ENCODE assay signal across 8 mouse cellular contexts in genomic region chr12:51865790-51866179, GRCm38 (mm10). TPM values are rescaled to one million over a fixed set of nuclear protein-coding genes. Genes with fewer than 3 reads are reported as not detected.
DNase-seq lines count a peak whose midpoint lies in the region; ATAC-seq and TF ChIP-seq lines count a peak whose summit lies in the region.

No protein-coding gene starts in this region.

- peak; percentile 28 for DNase-seq in kidney, adult 18-20 months
- DNase-seq in kidney, postnatal 4 days = no peak
- peak; percentile 63 for DNase-seq in NIH3T3 (ENCODE audit: low read depth)
- DNase-seq in lung, postnatal 36 days = peak; percentile 82
- no peak for DNase-seq in frontal cortex, postnatal 25 days (ENCODE audit: low spot score in 2 of 2)

- H3K27me3 ChIP-seq in forebrain, embryonic 13.5 days = no peaks in the 10 kb centered on the region
- H3K27me3 ChIP-seq in small intestine, adult 2 months (ENCODE audit: control insufficient read depth, insufficient read depth, low read length) = no peaks in the 10 kb centered on the region

- peaks cover 21% of the 10 kb centered on the region for H3K4me1 ChIP-seq in forebrain, embryonic 13.5 days
- H3K4me1 ChIP-seq in small intestine, adult 2 months (ENCODE audit: control insufficient read depth, insufficient read depth, insufficient read length, low read length) = peaks cover 20% of the 10 kb centered on the region; the same call in 1 of the 2 replicates

- peak; percentile 91 for ATAC-seq in forebrain, embryonic 13.5 days
- peak; percentile 69 for ATAC-seq in inflammation-experienced regulatory T-cells, adult 6 months

- no peak overlapping the region for H3K4me3 ChIP-seq in forebrain, embryonic 13.5 days
- H3K4me3 ChIP-seq in small intestine, adult 2 months (ENCODE audit: low read depth, low read length) = no peak overlapping the region

- no peaks in the 10 kb centered on the region for H3K36me3 ChIP-seq in forebrain, embryonic 13.5 days (ENCODE audit: poor library complexity, severe bottlenecking)
- H3K36me3 ChIP-seq in small intestine, adult 2 months (ENCODE audit: control insufficient read depth, insufficient read depth, low read length) = no peaks in the 10 kb centered on the region

- TF ChIP-seq POLR2A in small intestine, adult 2 months (IDR thresholded peaks at IDR 0.05; ENCODE audit: low read depth, low read length) = no peak

- peak overlapping the region; percentile 25 for H3K4me2 ChIP-seq in forebrain, embryonic 13.5 days

- WGBS in forebrain, embryonic 13.5 days = 3% methylated on average over 4 of the region's 4 CpGs
- 31% methylated on average over 4 of the region's 4 CpGs for WGBS in small intestine, adult 2 months

- H3K9me3 ChIP-seq in forebrain, embryonic 13.5 days (replicated peaks) = no peaks in the 10 kb centered on the region

- 0 out of 2 replicates have a peak overlapping the region, but pooled peaks have one; percentile 40 for H3K9ac ChIP-seq in forebrain, embryonic 13.5 days

- TF ChIP-seq CTCF in small intestine, adult 2 months (IDR thresholded peaks at IDR 0.05; ENCODE audit: extremely low read depth, insufficient read length, insufficient replicate concordance, low read depth, low read length) = no peak

- peak overlapping the region; percentile 51 for H3K27ac ChIP-seq in forebrain, embryonic 13.5 days
- peak overlapping the region; percentile 81 for H3K27ac ChIP-seq in small intestine, adult 2 months (ENCODE audit: insufficient read depth, low read depth, low read length)

RNA-seq across cellular contexts. Expression of gene Hectd1, which starts 36.4 kb away (rescaled TPM):
- polyA plus RNA-seq in forebrain, embryonic 13.5 days (2015; fragmentation: Nextera tagmentation; extraction: Ambion mirVana) = 38.6 and 39.1 TPM in 2 replicates
- 10 to 100 TPM; 58.9 to 78.1 (median 63.5) TPM for polyA plus RNA-seq in inflammation-experienced regulatory T-cells, adult 6 months (2017; shearing (Covaris generic))
- 3.5 and 6.7 TPM in 2 replicates for polyA plus RNA-seq in small intestine, adult 2 months (2012; rRNA removed)

Comparison
In these comparisons a context has a peak if more than half of its experiments do, and no peak if none do; other contexts are left out.
1. DNase-seq: peak in kidney, adult 18-20 months (single experiment), NIH3T3 (single experiment) and lung, postnatal 36 days (single experiment); none in kidney, postnatal 4 days (0 of 2) and frontal cortex, postnatal 25 days (0 of 2).